Mouse (Mus musculus): ENCODE results near the gene Suclg2. TPM values are rescaled to one million over a fixed set of nuclear protein-coding genes. Genes with fewer than 3 reads are reported as not detected.

Gene Suclg2
- total RNA-seq, 1 experiment = 42.9 TPM

DNA sequence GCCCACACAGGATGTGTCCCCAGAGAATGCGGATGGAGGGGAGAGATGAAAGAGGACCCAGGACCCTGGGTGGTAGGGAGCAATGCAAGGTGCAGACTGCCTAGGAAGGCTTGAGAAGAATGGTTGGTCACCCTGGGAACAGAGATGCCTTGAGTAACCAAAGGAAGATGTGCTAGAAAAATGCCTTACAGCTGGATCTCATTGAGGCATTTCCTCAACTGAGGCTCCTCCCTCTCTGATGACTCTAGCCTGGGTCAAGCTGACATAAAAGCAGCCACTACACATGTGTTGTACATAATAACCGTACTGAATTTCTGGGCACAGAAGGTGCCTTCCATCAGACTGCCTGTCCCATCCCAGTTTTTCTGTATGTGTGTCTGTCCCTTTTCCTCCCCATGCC lies 227.6 kb downstream of the Suclg2 start:
- no peaks in the 10 kb centered on the region; the same call in 1 of the 2 replicates for H3K36me3 ChIP-seq (ENCODE audit: control insufficient read depth, insufficient read depth, low read length, poor library complexity, severe bottlenecking)
- H3K27ac ChIP-seq (ENCODE audit: insufficient read depth, low read depth, low read length, poor library complexity, severe bottlenecking) = no peak overlapping the region
- TF ChIP-seq ZNF384 (IDR thresholded peaks at IDR 0.05; ENCODE audit: low read depth, low read length) (no peak), MAFK (IDR thresholded peaks at IDR 0.05; ENCODE audit: insufficient read depth, low read depth, low read length) (no peak), HCFC1 (IDR thresholded peaks at IDR 0.05; ENCODE audit: borderline replicate concordance, insufficient read depth, low read length) (no peak), ZC3H11A (IDR thresholded peaks at IDR 0.05; ENCODE audit: borderline replicate concordance, low read depth, low read length) (no peak), CHD2 (IDR thresholded peaks at IDR 0.05; ENCODE audit: low read depth, low read length) (no peak)
- no peak for DNase-seq (ENCODE audit: low read depth, low spot score)
- in situ Hi-C loops (cut with MboI; ENCODE audit: low sequenced_read_pairs in 2 of 2, unreplicated experiment in 2 of 2) = no loop called here
- H3K9me3 ChIP-seq (ENCODE audit: control insufficient read depth, insufficient read depth, low read depth, low read length) = no peaks in the 10 kb centered on the region
- peaks cover 0 to 6% of the 10 kb centered on the region in 2 experiments; a peak in 1 of 4 replicates for H3K4me1 ChIP-seq (ENCODE audit: control insufficient read depth in 2 of 2, insufficient read depth in 2 of 2, low read length in 2 of 2, poor library complexity in 1 of 2)
- H3K4me3 ChIP-seq (ENCODE audit: insufficient read depth in 1 of 2, low read depth in 1 of 2, low read length in 2 of 2, poor library complexity in 1 of 2, severe bottlenecking in 1 of 2) = no peak overlapping the region
- no peak overlapping the region for H3K9ac ChIP-seq (ENCODE audit: insufficient read depth, low read depth, low read length, poor library complexity, severe bottlenecking)

GRCm38 (mm10) chr6:95485791-95486190 lies 232.8 kb downstream of the Suclg2 start:
- peaks cover 0 to under 1% of the 10 kb centered on the region in 2 experiments; a peak in 1 of 4 replicates for H3K4me1 ChIP-seq (ENCODE audit: control insufficient read depth in 2 of 2, insufficient read depth in 2 of 2, low read length in 2 of 2, poor library complexity in 1 of 2)
- 0 out of 2 replicates have a peak, but pooled peaks cover 3% of the 10 kb centered on the region for H3K9me3 ChIP-seq (ENCODE audit: control insufficient read depth, insufficient read depth, low read depth, low read length)
- H3K36me3 ChIP-seq (ENCODE audit: control insufficient read depth, insufficient read depth, low read length, poor library complexity, severe bottlenecking) = peaks cover 15% of the 10 kb centered on the region
- in situ Hi-C loops (cut with MboI; ENCODE audit: low sequenced_read_pairs in 2 of 2, unreplicated experiment in 2 of 2) = no loop called here
- no peak overlapping the region for H3K4me3 ChIP-seq (ENCODE audit: insufficient read depth in 1 of 2, low read depth in 1 of 2, low read length in 2 of 2, poor library complexity in 1 of 2, severe bottlenecking in 1 of 2)
- TF ChIP-seq ZNF384 (IDR thresholded peaks at IDR 0.05; ENCODE audit: low read depth, low read length) = no peak
- no peak for TF ChIP-seq HCFC1 (IDR thresholded peaks at IDR 0.05; ENCODE audit: borderline replicate concordance, insufficient read depth, low read length)
- no peak for TF ChIP-seq ZC3H11A (IDR thresholded peaks at IDR 0.05; ENCODE audit: borderline replicate concordance, low read depth, low read length)
- no peak for TF ChIP-seq MAFK (IDR thresholded peaks at IDR 0.05; ENCODE audit: insufficient read depth, low read depth, low read length)
- TF ChIP-seq CHD2 (IDR thresholded peaks at IDR 0.05; ENCODE audit: low read depth, low read length) = no peak
- DNase-seq (ENCODE audit: low read depth, low spot score) = no peak
- no peak overlapping the region for H3K9ac ChIP-seq (ENCODE audit: insufficient read depth, low read depth, low read length, poor library complexity, severe bottlenecking)
- H3K27ac ChIP-seq (ENCODE audit: insufficient read depth, low read depth, low read length, poor library complexity, severe bottlenecking) = no peak overlapping the region

- in situ Hi-C loops (cut with MboI; ENCODE audit: low sequenced_read_pairs in 2 of 2, unreplicated experiment in 2 of 2) = no loop called here
These were observed 234.3 kb downstream of the Suclg2 start for GRCm38 (mm10) chr6:95484183-95484818.

DNA sequence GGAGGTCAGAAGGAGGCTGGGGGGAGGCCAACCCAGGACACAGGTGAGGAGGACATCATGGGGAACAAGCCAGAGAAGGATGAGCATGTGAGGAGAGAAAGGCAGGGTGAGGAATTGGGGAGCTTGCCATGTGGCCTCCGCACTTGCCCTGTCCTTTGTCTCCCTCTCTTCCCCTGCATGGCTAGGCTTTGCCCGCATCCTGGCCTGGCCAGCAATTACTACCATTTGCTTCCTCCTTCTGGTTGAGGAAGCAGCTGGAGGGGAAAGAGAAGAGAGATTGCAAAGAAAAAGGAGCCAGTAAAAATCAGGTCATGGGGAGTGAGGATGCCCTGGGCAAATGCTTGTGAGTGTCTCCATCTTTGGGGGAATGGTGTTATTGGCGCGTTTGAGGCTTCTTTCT lies 234.9 kb downstream of the Suclg2 start:
- Histone ChIP-seq H3K4me1 (ENCODE audit: control insufficient read depth in 2 of 2, insufficient read depth in 2 of 2, low read length in 2 of 2, poor library complexity in 1 of 2) (no peaks in the 10 kb centered on the region), H3K36me3 (ENCODE audit: control insufficient read depth, insufficient read depth, low read length, poor library complexity, severe bottlenecking) (peaks cover 23% of the 10 kb centered on the region), H3K9me3 (ENCODE audit: control insufficient read depth, insufficient read depth, low read depth, low read length) (peaks cover 14% of the 10 kb centered on the region; the same call in 1 of the 2 replicates), H3K27ac (ENCODE audit: insufficient read depth, low read depth, low read length, poor library complexity, severe bottlenecking) (no peak overlapping the region), H3K4me3 (ENCODE audit: insufficient read depth in 1 of 2, low read depth in 1 of 2, low read length in 2 of 2, poor library complexity in 1 of 2, severe bottlenecking in 1 of 2) (no peak overlapping the region), H3K9ac (ENCODE audit: insufficient read depth, low read depth, low read length, poor library complexity, severe bottlenecking) (no peak overlapping the region)
- in situ Hi-C loops (cut with MboI; ENCODE audit: low sequenced_read_pairs in 2 of 2, unreplicated experiment in 2 of 2) = no loop called here
- TF ChIP-seq CHD2 (IDR thresholded peaks at IDR 0.05; ENCODE audit: low read depth, low read length) (no peak), HCFC1 (IDR thresholded peaks at IDR 0.05; ENCODE audit: borderline replicate concordance, insufficient read depth, low read length) (no peak), MAFK (IDR thresholded peaks at IDR 0.05; ENCODE audit: insufficient read depth, low read depth, low read length) (no peak), ZC3H11A (IDR thresholded peaks at IDR 0.05; ENCODE audit: borderline replicate concordance, low read depth, low read length) (no peak), ZNF384 (IDR thresholded peaks at IDR 0.05; ENCODE audit: low read depth, low read length) (no peak)
- no peak for DNase-seq (ENCODE audit: low read depth, low spot score)

More at GRCm38 (mm10) chr6:95484183-95484818, 234.3 kb downstream of the Suclg2 start:
- Histone ChIP-seq H3K4me1 (ENCODE audit: control insufficient read depth in 2 of 2, insufficient read depth in 2 of 2, low read length in 2 of 2, poor library complexity in 1 of 2) (no peaks in the 10 kb centered on the region), H3K9me3 (ENCODE audit: control insufficient read depth, insufficient read depth, low read depth, low read length) (peaks cover 14% of the 10 kb centered on the region; the same call in 1 of the 2 replicates), H3K4me3 (ENCODE audit: insufficient read depth in 1 of 2, low read depth in 1 of 2, low read length in 2 of 2, poor library complexity in 1 of 2, severe bottlenecking in 1 of 2) (no peak overlapping the region), H3K27ac (ENCODE audit: insufficient read depth, low read depth, low read length, poor library complexity, severe bottlenecking) (no peak overlapping the region), H3K9ac (ENCODE audit: insufficient read depth, low read depth, low read length, poor library complexity, severe bottlenecking) (no peak overlapping the region), H3K36me3 (ENCODE audit: control insufficient read depth, insufficient read depth, low read length, poor library complexity, severe bottlenecking) (peaks cover 23% of the 10 kb centered on the region)
- no peak for DNase-seq (ENCODE audit: low read depth, low spot score)
- no peak for TF ChIP-seq MAFK (IDR thresholded peaks at IDR 0.05; ENCODE audit: insufficient read depth, low read depth, low read length)
- no peak for TF ChIP-seq ZC3H11A (IDR thresholded peaks at IDR 0.05; ENCODE audit: borderline replicate concordance, low read depth, low read length)
- TF ChIP-seq CHD2 (IDR thresholded peaks at IDR 0.05; ENCODE audit: low read depth, low read length) = no peak
- no peak for TF ChIP-seq HCFC1 (IDR thresholded peaks at IDR 0.05; ENCODE audit: borderline replicate concordance, insufficient read depth, low read length)
- no peak for TF ChIP-seq ZNF384 (IDR thresholded peaks at IDR 0.05; ENCODE audit: low read depth, low read length)

Measured in ES-E14 (cell line).